Mouse (Mus musculus) ovary, postnatal 14 days (tissue): ENCODE data around the gene Ube2i.
"Not testable (repeated sequence)": the region's sequence is repeated elsewhere in the genome, so short reads cannot be mapped to it uniquely, and the experiment has no call there.

Experiments
- DNase-seq: peaks from one replicate; pipeline ENCODE4 v3.0.0; 2022; ENCODE audit warnings: low spot score

Gene Ube2i

DNA sequence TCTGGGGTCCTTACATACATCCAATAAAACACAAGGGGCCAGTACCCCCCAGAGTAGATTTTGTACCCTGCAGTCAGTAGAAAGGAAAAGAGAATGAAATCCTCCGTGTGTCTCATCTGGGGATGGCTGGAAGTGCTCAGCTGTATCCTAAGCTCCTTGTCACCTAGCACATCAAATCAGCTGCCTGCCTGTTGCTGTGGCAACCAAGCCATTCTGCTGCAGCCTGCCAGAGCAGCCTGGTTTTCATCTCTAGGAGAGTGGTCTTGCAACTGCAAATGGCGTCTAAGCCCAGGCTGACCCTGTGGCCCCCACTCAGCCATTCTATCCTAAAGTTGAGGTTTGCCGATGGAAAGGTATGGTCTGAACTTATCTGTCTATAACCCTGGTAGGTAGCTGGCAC, 21.8 kb downstream of the Ube2i start:
- DNase-seq, result no peak

DNA sequence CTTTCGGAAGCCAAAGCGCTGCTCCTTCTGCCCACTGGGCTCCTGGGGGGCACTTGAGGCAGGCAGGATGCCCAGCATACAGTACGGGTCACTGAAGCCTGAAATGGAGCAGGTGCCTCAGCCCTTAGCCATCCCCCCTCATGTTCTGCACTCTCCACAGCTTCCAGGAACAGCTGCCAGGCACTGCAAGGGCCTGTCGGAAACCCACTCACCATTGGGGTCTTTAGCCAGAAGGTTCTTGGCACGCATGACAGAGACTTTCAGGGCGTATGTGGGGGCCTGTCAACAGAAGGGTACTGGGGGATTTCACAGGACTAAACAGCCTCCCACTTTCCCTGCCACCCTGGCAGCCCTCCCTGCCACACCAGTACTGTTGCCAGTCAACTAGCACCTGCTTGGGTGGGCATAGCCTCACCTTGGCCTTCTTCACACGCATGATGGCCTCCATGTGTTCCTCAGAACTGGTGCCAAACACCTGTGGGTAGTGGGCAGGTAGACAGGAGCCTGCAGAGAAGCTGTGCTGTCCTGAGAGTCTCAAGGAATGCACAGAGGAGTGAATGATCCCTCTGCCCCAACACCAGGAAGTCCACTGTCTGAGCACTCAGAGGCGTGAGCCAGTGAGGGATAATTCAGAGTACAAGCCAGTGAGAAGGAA, 24.1 kb downstream of the Ube2i start:
- no peak for DNase-seq

GRCm38 (mm10) chr17:25248033-25248750, 26.2 kb downstream of the Ube2i start:
- DNase-seq, result no peak

GRCm38 (mm10) chr17:25244239-25244638, 30.2 kb downstream of the Ube2i start:
- DNase-seq, result no peak

DNA sequence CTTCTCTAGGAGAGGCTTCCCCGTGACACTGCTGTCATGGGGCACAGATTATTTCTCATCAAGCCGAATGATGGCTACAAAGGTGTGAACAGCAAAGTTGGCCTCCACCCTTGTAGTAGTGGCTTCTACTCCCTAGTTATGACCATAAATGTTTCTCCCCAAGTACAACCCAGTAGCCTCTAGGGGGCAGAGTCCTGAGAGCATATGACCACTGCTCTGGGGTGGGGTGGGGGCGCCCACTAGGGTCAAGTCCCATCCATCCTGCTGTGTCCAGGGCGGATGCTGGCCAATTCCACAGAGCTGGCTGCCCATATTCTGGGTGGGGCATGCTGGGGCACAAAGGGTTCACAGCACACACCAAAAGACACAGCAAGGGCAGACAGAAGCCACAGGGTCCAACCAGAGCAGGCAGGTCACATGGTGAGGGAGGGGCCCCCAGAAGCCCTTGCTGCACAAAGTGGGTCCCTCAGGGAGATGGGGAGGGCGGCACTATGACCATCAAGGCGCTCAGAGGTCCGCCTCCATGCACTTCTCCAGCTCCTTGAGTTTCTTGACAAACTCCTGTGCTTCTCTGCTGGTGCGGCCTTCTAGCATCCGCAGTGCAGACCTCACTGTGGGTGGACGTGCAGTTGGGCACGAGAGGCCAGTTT, 31.2 kb downstream of the Ube2i start:
- no peak for DNase-seq

DNA sequence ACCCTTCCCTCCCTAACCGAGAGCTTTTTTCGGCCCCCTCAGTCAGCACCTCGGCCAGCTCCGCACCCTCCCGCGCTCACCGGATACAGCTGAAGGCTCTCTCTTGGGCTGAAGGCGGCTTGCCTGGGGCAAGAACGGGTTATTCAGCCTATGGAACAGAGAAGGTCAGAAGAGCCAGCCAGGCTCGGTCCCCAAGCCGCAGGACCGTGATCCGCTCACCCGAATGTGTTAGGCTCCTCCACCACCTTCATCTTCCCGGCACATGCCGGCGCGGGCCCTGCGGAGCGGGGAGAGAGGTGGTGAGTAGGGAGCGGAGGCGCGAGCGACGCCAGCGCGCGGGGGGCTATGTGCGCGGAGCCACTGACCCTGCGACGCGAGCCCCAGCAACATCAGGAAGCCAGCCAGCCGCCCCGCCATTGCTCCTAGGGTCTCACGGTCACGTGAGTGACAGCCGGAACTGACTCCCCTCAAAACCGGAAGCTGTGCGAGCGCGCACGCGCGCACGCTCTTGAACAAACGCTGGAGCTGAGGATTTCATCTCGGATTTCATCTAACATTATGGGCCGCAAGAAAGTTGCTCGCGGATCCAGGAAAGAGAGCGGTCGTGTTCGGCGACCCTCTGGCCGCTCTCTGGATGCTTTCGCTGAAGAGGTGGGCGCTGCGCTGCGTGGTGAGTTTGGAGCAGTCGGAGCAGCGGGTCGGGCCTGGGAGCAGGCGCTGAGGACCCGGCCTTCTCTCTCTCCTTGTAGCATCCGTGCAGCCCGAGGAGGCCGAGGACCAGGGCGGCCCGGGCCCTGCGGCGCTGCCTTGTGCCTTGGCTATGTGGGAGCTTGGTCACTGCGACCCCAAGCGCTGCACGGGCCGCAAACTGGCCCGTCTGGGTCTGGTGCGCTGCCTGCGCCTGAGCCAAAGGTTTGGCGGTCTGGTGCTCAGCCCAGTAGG, 34.5 kb downstream of the Ube2i start, which contains the start of the genes Gnptg and Tsr3:
Gene Gnptg (minus strand): TSS at position 430 of the 942 bp plus-strand sequence.
Gene Tsr3 (plus strand): TSS at position 476 of the 942 bp plus-strand sequence.
- DNase-seq, result peak; percentile 70

DNA sequence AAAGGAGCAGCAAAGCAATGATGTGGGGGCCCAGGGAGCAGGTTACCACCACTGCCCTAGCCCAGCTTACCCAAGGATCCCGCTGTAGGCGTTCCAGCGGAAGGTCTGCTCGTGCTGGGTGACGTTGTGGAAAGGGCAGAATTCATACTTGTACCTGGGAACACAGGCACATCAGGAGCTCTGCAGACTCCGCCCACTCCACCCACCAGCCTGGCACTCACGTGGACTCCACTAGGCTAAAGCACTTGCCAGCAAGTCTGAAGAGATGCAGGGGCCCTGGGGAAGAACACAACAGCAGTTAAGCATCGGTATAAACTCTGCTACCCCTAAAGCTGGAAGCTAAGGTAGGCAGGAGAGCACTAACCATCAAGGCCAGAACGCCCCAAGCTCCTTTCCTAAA, 38.8 kb downstream of the Ube2i start:
- DNase-seq, result no peak

DNA sequence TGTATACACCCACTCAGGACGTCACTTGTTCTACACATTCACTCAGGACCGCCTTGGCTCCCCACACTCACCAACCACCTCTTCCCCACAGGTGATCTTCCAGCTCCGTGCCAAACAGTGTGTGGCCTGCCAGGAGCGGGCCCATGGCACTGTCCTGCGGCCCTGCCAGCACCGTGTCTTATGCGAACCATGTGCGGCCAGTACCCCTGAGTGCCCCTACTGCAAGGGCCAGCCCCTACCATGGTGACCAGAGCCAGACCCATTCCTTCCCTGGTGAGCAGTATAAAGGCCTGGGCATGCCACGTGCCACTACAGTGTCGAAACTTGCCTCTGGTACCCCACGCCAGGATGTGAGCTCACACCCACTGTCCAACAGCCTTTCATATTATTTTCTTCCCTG, 42.8 kb downstream of the Ube2i start:
- DNase-seq, result not testable (repeated sequence)

DNA sequence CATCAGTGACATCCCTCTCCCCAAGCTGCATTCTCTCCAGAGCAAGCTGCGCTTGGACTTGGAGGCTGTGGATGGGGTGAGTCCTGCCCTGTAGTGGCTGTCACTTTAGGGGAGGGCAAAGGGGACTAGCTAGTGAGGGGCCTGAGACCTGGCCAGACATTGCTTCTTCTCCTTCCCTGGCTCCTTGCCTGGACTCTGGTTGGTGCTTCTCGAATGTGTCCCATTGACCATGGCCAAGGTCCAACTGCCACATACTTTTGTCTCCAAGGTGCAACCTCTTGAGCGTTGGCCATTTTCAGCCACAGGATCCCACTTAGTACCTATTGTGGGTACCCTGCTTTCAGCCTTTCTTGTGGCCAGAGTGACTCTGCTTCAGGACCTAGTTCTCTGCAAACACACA, 43.7 kb downstream of the Ube2i start:
- DNase-seq, result no peak

GRCm38 (mm10) chr17:25230014-25230655, 44.3 kb downstream of the Ube2i start:
- not testable (repeated sequence) for DNase-seq

GRCm38 (mm10) chr17:25227991-25228390, 46.4 kb downstream of the Ube2i start:
- DNase-seq, result no peak

GRCm38 (mm10) chr17:25225659-25226058, 48.8 kb downstream of the Ube2i start:
- DNase-seq, result no peak

- no peak for DNase-seq
Observed at GRCm38 (mm10) chr17:25224586-25225222, 49.7 kb downstream of the Ube2i start.

DNA sequence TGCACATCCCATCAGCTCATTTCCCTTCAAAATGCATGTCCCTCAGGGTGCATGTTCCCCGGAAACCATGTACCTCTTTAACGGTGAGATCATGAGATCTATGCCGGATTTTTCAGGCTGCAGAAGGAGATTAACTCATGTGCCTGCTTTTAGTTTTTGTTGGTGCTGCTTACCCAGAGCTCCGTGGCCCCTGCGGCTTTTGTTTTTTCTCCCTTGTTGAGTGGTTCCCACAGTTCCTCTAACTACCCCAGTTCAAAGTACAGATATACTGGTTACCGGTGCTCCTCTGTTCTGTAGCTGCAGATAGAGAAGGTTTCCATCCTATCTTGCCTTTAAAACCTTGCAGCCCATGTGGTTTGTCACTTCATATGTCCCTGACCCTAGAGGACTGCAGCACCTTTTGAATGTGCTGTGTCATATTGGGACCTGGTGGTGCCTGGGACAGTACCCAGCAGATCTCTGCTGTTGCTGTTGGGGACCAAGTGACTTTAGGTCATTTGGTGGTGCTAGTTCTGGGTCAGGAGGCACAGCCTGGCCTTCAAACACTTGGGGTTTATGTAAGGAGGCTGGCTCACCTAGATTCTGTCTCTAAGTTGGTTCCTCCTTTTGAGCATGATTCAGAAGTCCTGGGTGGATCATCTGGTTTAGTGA, 51.3 kb downstream of the Ube2i start:
- no peak for DNase-seq

DNA sequence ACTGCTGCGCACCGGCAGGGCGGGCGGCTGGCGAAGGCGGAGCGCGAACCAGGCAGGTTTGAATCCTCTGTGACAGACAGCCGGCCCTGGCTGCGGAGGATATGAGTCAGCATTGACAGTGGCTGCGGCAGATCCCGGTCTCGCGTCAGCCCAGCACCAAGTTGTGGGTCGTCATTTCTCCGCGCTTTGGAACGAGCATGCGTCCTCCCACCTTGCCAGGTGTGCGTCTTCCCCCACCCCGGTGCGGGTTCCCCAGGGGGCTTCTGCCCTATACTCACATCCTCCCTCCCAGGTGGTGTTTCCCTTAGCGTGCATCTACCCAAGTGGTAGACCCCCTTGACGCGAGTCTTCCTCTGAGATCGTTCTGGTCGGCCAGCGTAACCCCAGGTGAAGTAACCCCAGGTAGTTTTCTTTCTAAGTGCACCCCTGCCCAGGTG, 51.9 kb downstream of the Ube2i start:
- DNase-seq, result not testable (repeated sequence)

DNA sequence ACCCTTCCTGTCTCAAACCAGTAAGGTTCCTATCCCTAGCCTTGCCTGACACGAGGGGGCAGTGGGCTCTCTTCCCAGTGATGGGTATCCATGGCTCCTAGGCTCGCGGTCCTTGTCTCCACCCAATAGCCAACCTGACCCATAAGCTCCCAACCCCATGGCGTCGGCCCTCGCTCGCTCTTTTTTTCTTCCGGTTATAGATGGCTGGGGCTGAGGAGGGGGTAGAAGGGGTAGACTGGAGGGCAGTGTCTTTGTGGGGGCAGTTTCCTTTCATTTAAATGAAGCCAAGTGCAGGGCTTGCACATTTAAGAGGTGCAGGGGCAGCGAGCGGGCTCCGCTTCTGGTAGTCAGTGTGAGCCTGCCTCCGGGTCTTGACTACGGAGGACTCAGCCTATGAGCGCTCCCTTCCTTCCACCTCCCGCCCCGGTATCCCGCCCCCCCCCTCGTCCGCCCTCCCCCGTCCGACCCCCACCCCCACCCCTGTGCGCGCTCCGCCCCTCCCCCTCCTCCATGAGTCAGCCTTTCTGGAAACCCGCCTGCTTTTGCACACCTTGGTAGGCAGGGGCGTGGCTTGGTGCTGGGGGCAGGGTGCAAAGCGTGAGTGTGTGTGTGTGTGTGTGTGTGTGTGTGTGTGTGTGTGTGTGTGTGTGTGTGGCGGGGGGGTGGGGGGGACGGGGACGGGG, 52.5 kb downstream of the Ube2i start:
- peak; percentile 39 for DNase-seq

GRCm38 (mm10) chr17:25220746-25221145, 53.7 kb downstream of the Ube2i start:
- DNase-seq, result no peak

- DNase-seq, result no peak
Observed at GRCm38 (mm10) chr17:25219492-25220295, 54.7 kb downstream of the Ube2i start.

- DNase-seq, result no peak
Observed at GRCm38 (mm10) chr17:25218967-25219366, 55.5 kb downstream of the Ube2i start.
